Mouse (Mus musculus): Measurements from ENCODE around the gene Rpl23. TPM values are rescaled to one million over a fixed set of nuclear protein-coding genes. Genes with fewer than 3 reads are reported as not detected.
A peak's percentile ranks its signal among the peaks of the same experiment; 100 is the strongest.

Gene Rpl23
- polyA plus RNA-seq, 1 experiment from 2014 or later, result 299 TPM

GRCm38 (mm10) chr11:97744718-97745330 is 37.4 kb downstream of the Rpl23 start:
- Histone ChIP-seq H3K4me1 (ENCODE audit: control insufficient read depth, insufficient read depth, low read length) (peaks cover 20% of the 10 kb centered on the region), H3K27me3 (ENCODE audit: control insufficient read depth, insufficient read depth, low read length) (no peaks in the 10 kb centered on the region), H3K27ac (ENCODE audit: low read length) (peak overlapping the region; percentile 97), H3K4me3 (ENCODE audit: low read length) (peak overlapping the region; percentile 85), H3K36me3 (ENCODE audit: control insufficient read depth, insufficient read depth) (peaks cover 18% of the 10 kb centered on the region), H3K9ac (ENCODE audit: low read length) (peak overlapping the region; percentile 92), H3K4me2 (ENCODE audit: low read depth, low read length) (peak overlapping the region; percentile 77), H3K9me3 (replicated peaks; ENCODE audit: control insufficient read depth, low read length) (no peaks in the 10 kb centered on the region)
- 0% methylated on average over 54 of the region's 57 CpGs for WGBS
- ATAC-seq (replicated peaks; ENCODE audit: extremely low read depth, insufficient read depth, low FRiP score), result peak; percentile 95

DNA sequence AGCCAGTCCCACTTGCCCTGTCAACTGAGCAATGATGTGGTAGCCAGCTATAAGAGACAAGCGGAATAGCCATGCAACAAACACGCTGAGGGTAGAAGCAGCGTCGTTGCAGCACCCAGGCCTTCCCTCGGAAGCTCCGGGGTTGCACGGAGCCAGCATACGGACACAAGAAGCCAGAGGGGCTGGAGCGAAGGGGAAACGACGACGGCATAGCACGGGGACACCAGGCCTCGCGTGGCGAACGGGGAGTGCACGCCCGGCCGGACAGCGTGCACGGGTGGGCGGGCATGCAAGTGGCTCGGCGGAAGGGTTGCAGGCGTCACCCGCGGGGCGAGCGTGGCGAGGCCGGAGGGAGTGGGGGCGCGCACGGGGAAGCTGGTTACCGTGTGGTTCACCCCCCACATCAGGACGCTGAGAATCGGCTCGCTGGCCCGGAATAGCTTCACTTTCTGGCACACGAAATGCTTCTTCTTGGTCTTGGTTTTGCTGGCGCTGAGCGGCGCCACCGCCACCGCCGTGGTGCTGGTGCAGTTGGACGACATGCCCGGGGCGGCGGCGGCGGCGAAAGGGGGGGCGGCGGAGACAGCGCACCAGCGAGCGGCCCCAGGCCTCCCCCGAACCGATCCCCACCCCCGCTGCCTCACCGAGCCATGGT is 38.0 kb downstream of the Rpl23 start, which contains the start of gene Pip4k2b:
TSS of gene Pip4k2b (minus strand) at position 642 of the 655 bp plus-strand sequence.
- WGBS, result 1% methylated on average over 58 of the region's 63 CpGs
- H3K9me3 ChIP-seq (replicated peaks; ENCODE audit: control insufficient read depth, low read length), result 0 out of 2 replicates have a peak, but pooled peaks cover under 1% of the 10 kb centered on the region
- peaks cover 20% of the 10 kb centered on the region for H3K4me1 ChIP-seq (ENCODE audit: control insufficient read depth, insufficient read depth, low read length)
- peak; percentile 30 for ATAC-seq (replicated peaks; ENCODE audit: extremely low read depth, insufficient read depth, low FRiP score)
- peak within 1 kb of the TSS; percentile 92 for H3K9ac ChIP-seq (ENCODE audit: low read length)
- H3K4me2 ChIP-seq (ENCODE audit: low read depth, low read length), result peak within 1 kb of the TSS; percentile 85
- peak within 1 kb of the TSS; percentile 97 for H3K27ac ChIP-seq (ENCODE audit: low read length)
- H3K27me3 ChIP-seq (ENCODE audit: control insufficient read depth, insufficient read depth, low read length), result no peaks in the 10 kb centered on the region
- H3K36me3 ChIP-seq (ENCODE audit: control insufficient read depth, insufficient read depth), result peaks cover 15% of the 10 kb centered on the region
- H3K4me3 ChIP-seq (ENCODE audit: low read length), result peak within 1 kb of the TSS; percentile 85

- 29% methylated on average over 9 of the region's 9 CpGs for WGBS
- no peaks in the 10 kb centered on the region for H3K27me3 ChIP-seq (ENCODE audit: control insufficient read depth, insufficient read depth, low read length)
- no peak overlapping the region for H3K27ac ChIP-seq (ENCODE audit: low read length)
- H3K9ac ChIP-seq (ENCODE audit: low read length), result peak overlapping the region; percentile 89
- H3K36me3 ChIP-seq (ENCODE audit: control insufficient read depth, insufficient read depth), result peaks cover 15% of the 10 kb centered on the region
- peak overlapping the region; percentile 85 for H3K4me2 ChIP-seq (ENCODE audit: low read depth, low read length)
- no peak for ATAC-seq (replicated peaks; ENCODE audit: extremely low read depth, insufficient read depth, low FRiP score)
- peak overlapping the region; percentile 85 for H3K4me3 ChIP-seq (ENCODE audit: low read length)
- 0 out of 2 replicates have a peak, but pooled peaks cover 2% of the 10 kb centered on the region for H3K9me3 ChIP-seq (replicated peaks; ENCODE audit: control insufficient read depth, low read length)
- H3K4me1 ChIP-seq (ENCODE audit: control insufficient read depth, insufficient read depth, low read length), result peaks cover 20% of the 10 kb centered on the region
These were observed 38.8 kb downstream of the Rpl23 start for GRCm38 (mm10) chr11:97743423-97743822.

DNA sequence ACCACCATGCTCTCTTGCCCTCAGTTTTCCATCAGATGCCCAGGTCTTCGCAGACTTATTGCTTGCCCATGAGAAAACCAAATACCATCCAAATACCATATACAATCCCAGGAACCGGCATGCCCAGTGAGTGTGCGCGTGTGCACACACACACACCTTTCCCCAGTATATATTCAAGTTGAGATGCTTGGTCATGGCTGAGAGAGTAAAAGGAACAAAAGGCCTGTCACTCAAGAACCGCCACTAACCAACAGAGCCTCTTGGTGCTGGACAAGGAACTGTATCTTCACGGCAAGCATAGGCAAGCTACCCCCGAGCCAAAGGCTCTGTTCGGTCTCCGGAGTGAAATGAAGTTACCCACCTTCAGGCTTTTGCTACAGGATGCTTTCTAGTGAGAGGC is 39.6 kb downstream of the Rpl23 start:
- Histone ChIP-seq H3K9me3 (replicated peaks; ENCODE audit: control insufficient read depth, low read length) (0 out of 2 replicates have a peak, but pooled peaks cover 2% of the 10 kb centered on the region), H3K4me1 (ENCODE audit: control insufficient read depth, insufficient read depth, low read length) (peaks cover 20% of the 10 kb centered on the region), H3K4me3 (ENCODE audit: low read length) (no peak overlapping the region; the same call in 1 of the 2 replicates), H3K27me3 (ENCODE audit: control insufficient read depth, insufficient read depth, low read length) (no peaks in the 10 kb centered on the region), H3K27ac (ENCODE audit: low read length) (no peak overlapping the region), H3K36me3 (ENCODE audit: control insufficient read depth, insufficient read depth) (peaks cover 7% of the 10 kb centered on the region), H3K4me2 (ENCODE audit: low read depth, low read length) (peak overlapping the region; percentile 85; the same call in 1 of the 2 replicates), H3K9ac (ENCODE audit: low read length) (no peak overlapping the region)
- ATAC-seq (replicated peaks; ENCODE audit: extremely low read depth, insufficient read depth, low FRiP score), result no peak
- 80% methylated on average over 9 of the region's 9 CpGs for WGBS

DNA sequence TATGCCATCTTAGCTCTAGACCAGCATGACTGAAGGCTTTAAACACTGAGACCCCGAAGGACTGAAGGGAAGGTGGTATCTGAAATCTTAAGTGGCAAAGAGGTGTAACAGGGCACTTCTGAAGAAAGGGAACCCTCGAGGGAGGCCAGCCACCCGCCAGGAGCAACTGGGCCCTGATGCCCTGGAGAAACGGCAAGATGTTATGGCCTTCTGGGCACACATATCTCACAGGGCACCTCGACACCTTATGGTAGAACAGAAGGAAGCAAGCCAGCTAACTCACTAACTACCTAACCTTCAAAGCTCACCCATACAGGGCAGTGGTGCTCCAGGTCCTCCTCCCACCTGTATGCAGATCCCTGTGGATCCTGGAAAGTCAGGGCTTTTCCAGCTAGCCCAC is 40.1 kb downstream of the Rpl23 start:
- H3K4me3 ChIP-seq (ENCODE audit: low read length), result no peak overlapping the region
- H3K27ac ChIP-seq (ENCODE audit: low read length), result no peak overlapping the region
- no peak overlapping the region for H3K4me2 ChIP-seq (ENCODE audit: low read depth, low read length)
- H3K4me1 ChIP-seq (ENCODE audit: control insufficient read depth, insufficient read depth, low read length), result peaks cover 20% of the 10 kb centered on the region
- no peaks in the 10 kb centered on the region for H3K27me3 ChIP-seq (ENCODE audit: control insufficient read depth, insufficient read depth, low read length)
- H3K9ac ChIP-seq (ENCODE audit: low read length), result no peak overlapping the region
- ATAC-seq (replicated peaks; ENCODE audit: extremely low read depth, insufficient read depth, low FRiP score), result no peak
- peaks cover 4% of the 10 kb centered on the region for H3K36me3 ChIP-seq (ENCODE audit: control insufficient read depth, insufficient read depth)
- 87% methylated on average over 5 of the region's 5 CpGs for WGBS
- H3K9me3 ChIP-seq (replicated peaks; ENCODE audit: control insufficient read depth, low read length), result 0 out of 2 replicates have a peak, but pooled peaks cover 2% of the 10 kb centered on the region

DNA sequence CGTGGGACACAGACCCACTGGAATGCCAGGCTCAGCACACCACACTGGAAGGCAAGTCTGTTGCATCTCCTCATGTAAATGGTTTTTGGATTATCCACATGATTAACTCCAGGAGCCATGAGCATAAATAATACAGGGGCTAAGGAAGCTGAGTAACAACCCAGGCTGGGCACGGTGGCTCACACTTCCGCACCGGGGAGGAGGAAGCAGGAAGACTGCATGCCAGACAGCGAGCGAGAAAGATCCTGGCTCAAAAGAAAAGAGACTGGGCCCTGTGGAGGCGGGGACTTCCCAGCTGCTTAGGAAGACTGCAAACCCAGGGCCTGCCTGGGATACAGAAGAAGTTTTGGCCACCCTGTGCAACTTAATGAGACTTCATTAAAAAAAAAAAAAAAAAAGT is 42.0 kb downstream of the Rpl23 start:
- no peak overlapping the region for H3K4me2 ChIP-seq (ENCODE audit: low read depth, low read length)
- H3K9me3 ChIP-seq (replicated peaks; ENCODE audit: control insufficient read depth, low read length), result 0 out of 2 replicates have a peak, but pooled peaks cover 2% of the 10 kb centered on the region
- H3K27me3 ChIP-seq (ENCODE audit: control insufficient read depth, insufficient read depth, low read length), result no peaks in the 10 kb centered on the region
- H3K36me3 ChIP-seq (ENCODE audit: control insufficient read depth, insufficient read depth), result no peaks in the 10 kb centered on the region
- no peak overlapping the region for H3K4me3 ChIP-seq (ENCODE audit: low read length)
- peaks cover 18% of the 10 kb centered on the region for H3K4me1 ChIP-seq (ENCODE audit: control insufficient read depth, insufficient read depth, low read length)
- peak overlapping the region; percentile 2; the same call in 1 of the 2 replicates for H3K27ac ChIP-seq (ENCODE audit: low read length)
- no peak for ATAC-seq (replicated peaks; ENCODE audit: extremely low read depth, insufficient read depth, low FRiP score)
- 52% methylated on average over 7 of the region's 7 CpGs for WGBS
- H3K9ac ChIP-seq (ENCODE audit: low read length), result no peak overlapping the region

DNA sequence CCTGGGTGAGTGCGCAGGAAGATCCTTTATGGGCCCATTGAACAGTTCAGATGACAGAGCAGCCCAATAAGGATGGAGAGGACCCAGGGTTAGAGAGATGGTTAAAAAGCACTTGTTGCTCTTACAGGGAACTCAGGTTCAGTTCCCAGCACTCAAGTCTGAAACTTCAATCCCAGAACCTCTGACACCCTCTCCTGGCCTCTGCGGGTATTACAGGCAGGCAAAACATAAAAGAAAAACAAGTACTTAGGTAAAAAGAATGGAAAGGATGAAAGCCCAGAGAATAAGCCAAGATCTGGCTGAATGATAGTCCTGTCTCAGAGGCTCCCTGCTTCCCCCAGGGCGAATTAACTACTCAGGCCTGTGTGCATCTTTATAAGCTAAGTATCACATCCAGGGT is 43.1 kb downstream of the Rpl23 start:
- Histone ChIP-seq H3K36me3 (ENCODE audit: control insufficient read depth, insufficient read depth) (no peaks in the 10 kb centered on the region), H3K27ac (ENCODE audit: low read length) (no peak overlapping the region), H3K27me3 (ENCODE audit: control insufficient read depth, insufficient read depth, low read length) (no peaks in the 10 kb centered on the region), H3K9ac (ENCODE audit: low read length) (no peak overlapping the region), H3K9me3 (replicated peaks; ENCODE audit: control insufficient read depth, low read length) (0 out of 2 replicates have a peak, but pooled peaks cover 2% of the 10 kb centered on the region), H3K4me1 (ENCODE audit: control insufficient read depth, insufficient read depth, low read length) (peaks cover 18% of the 10 kb centered on the region), H3K4me2 (ENCODE audit: low read depth, low read length) (no peak overlapping the region), H3K4me3 (ENCODE audit: low read length) (no peak overlapping the region)
- no peak for ATAC-seq (replicated peaks; ENCODE audit: extremely low read depth, insufficient read depth, low FRiP score)
- 92% methylated on average over 3 of the region's 3 CpGs for WGBS

- H3K4me2 ChIP-seq (ENCODE audit: low read depth, low read length), result no peak overlapping the region
These were observed 43.5 kb downstream of the Rpl23 start for GRCm38 (mm10) chr11:97738703-97739102.

GRCm38 (mm10) chr11:97737600-97737999 is 44.6 kb downstream of the Rpl23 start:
- Histone ChIP-seq H3K27me3 (ENCODE audit: control insufficient read depth, insufficient read depth, low read length) (no peaks in the 10 kb centered on the region), H3K36me3 (ENCODE audit: control insufficient read depth, insufficient read depth) (no peaks in the 10 kb centered on the region), H3K4me3 (ENCODE audit: low read length) (no peak overlapping the region), H3K9ac (ENCODE audit: low read length) (no peak overlapping the region), H3K9me3 (replicated peaks; ENCODE audit: control insufficient read depth, low read length) (0 out of 2 replicates have a peak, but pooled peaks cover 2% of the 10 kb centered on the region), H3K27ac (ENCODE audit: low read length) (no peak overlapping the region), H3K4me2 (ENCODE audit: low read depth, low read length) (no peak overlapping the region), H3K4me1 (ENCODE audit: control insufficient read depth, insufficient read depth, low read length) (peaks cover 4% of the 10 kb centered on the region)
- ATAC-seq (replicated peaks; ENCODE audit: extremely low read depth, insufficient read depth, low FRiP score), result no peak
- 74% methylated on average over 4 of the region's 4 CpGs for WGBS

More at GRCm38 (mm10) chr11:97738703-97739102, 43.5 kb downstream of the Rpl23 start:
- no peak overlapping the region for H3K4me3 ChIP-seq (ENCODE audit: low read length)
- H3K27me3 ChIP-seq (ENCODE audit: control insufficient read depth, insufficient read depth, low read length), result no peaks in the 10 kb centered on the region
- no peaks in the 10 kb centered on the region for H3K36me3 ChIP-seq (ENCODE audit: control insufficient read depth, insufficient read depth)
- WGBS, result 61% methylated on average over 6 of the region's 6 CpGs
- H3K27ac ChIP-seq (ENCODE audit: low read length), result no peak overlapping the region
- no peak for ATAC-seq (replicated peaks; ENCODE audit: extremely low read depth, insufficient read depth, low FRiP score)
- H3K9me3 ChIP-seq (replicated peaks; ENCODE audit: control insufficient read depth, low read length), result 0 out of 2 replicates have a peak, but pooled peaks cover 2% of the 10 kb centered on the region
- H3K9ac ChIP-seq (ENCODE audit: low read length), result no peak overlapping the region
- peaks cover 15% of the 10 kb centered on the region for H3K4me1 ChIP-seq (ENCODE audit: control insufficient read depth, insufficient read depth, low read length)
